Mouse (Mus musculus): ENCODE measurements at regions not wholly inside any gene's neighbourhood (a gene's known extent, or its start where the extent isn't known, plus 50 kb on each side); places are given as distances from the start of the nearest gene placed in this dataset.

GRCm38 (mm10) chr2:17290709-17291108 lies 440.6 kb downstream of the Nebl start:
- no peak for DNase-seq

DNA sequence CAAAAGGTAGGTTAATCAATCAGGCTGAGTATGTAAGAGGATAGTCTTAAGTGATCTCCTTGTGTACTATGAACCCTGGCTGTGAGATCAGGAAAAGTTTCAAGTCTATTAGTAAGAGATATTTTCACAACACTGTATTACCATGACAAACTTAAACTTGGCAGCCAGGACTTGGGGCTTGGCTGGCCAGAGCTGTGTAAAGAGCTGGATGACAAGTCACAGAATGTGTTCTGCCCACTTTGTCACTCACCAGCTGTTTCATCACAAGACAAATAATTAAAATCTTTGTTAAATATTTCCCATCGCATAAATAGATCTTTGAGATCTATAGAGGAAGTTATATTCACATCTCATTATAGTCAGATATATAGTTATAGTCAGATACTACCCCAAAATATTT lies 443.7 kb downstream of the Nebl start:
- DNase-seq: peak; percentile 49 to 59

- DNase-seq: no peak
These were observed 481.3 kb downstream of the Nebl start for GRCm38 (mm10) chr2:17249960-17250359.

- DNase-seq: no peak
These were observed 485.4 kb downstream of the Nebl start for GRCm38 (mm10) chr2:17245821-17246220.

DNA sequence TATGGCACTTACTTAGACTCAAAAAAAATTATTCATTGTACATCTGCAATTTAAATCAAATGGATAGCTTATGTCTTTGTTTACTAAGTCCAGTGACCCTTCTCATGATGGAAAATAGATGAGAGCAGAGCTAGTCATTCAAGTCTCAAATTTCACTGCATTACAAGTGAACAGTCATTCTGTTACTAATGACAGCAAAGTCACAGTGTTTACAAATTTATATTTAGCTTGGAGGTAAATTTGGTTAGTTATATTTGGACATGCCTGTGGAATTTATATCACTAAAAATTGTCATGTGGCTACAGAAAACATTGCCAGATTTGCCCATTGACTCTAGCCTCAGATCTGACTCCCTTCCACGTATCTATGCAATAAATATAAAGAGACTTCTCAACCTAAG lies 515.7 kb downstream of the Nebl start:
- DNase-seq: no peak

DNA sequence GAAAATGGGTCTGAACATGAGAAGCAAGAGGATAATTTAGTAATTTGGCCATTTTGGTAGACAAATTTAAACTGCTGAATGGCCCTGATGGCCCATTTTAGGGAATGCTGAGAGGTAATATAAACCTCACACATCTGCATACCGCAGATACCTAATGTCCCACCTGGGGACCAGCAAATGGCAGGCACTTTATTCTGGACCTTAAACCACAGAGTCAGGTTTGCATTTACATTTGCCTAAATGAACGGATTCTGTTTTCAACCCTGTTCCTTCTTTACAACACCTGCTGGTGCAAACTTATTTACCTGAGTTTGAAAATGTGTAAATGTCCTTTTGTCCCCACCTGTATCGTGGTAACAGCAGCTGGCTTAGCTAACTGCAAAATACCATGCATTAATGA lies 516.4 kb downstream of the Nebl start:
- DNase-seq: no peak

GRCm38 (mm10) chr2:17212566-17212965 lies 518.7 kb downstream of the Nebl start:
- peak in 1 of 2 experiments; percentile 11 for DNase-seq

- no peak for DNase-seq
These were observed 520.2 kb downstream of the Nebl start for GRCm38 (mm10) chr2:17211105-17211504.

DNA sequence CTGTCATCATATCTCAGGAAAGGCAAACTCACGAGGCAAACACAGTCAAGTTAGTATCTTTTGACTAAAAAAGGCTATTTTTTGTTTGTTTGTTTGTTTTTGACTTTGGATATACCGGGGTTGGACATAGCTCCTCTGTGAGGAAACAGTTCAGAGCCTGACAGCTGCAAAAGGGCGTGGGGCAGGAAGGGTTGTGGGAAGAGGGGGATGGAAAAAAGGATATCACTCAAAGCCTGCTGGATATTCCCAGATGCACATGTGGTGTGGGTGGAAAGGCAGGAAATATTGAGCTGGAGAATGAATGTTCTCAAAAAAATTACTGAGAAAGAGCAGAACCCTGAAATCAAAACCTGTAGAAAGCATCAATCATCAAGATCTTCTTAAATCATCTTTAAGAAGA lies 537.7 kb downstream of the Nebl start:
- peak; percentile 32 to 58 for DNase-seq

- no peak for DNase-seq
These were observed 542.1 kb downstream of the Nebl start for GRCm38 (mm10) chr2:17189169-17189568.

GRCm38 (mm10) chr2:17187822-17188221 lies 543.4 kb downstream of the Nebl start:
- DNase-seq: no peak

GRCm38 (mm10) chr2:17183696-17184095 lies 547.6 kb downstream of the Nebl start:
- no peak for DNase-seq

GRCm38 (mm10) chr2:17181597-17181996 lies 549.7 kb downstream of the Nebl start:
- no peak for DNase-seq

- DNase-seq: no peak
These were observed 562.4 kb downstream of the Nebl start for GRCm38 (mm10) chr2:17168896-17169295.

DNA sequence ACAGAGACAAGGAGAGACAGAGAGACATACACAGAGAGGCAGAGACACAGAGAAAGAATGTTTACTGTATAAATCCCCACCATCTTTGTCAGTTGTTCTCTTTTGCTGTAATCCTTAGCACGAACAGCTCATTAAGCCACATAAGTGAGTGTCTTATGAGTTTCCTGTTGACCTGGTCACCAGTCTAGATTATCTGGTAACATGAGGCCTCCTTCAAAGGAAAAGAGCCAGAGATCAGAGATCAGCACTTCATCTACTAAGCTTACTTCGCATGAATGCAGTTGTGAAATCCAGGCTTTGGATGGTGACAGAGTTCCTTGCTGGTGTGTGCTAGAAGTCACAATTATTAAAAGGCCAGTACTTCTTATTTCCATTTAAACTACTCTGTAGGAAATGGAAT lies 566.2 kb downstream of the Nebl start:
- no peak for DNase-seq

DNA sequence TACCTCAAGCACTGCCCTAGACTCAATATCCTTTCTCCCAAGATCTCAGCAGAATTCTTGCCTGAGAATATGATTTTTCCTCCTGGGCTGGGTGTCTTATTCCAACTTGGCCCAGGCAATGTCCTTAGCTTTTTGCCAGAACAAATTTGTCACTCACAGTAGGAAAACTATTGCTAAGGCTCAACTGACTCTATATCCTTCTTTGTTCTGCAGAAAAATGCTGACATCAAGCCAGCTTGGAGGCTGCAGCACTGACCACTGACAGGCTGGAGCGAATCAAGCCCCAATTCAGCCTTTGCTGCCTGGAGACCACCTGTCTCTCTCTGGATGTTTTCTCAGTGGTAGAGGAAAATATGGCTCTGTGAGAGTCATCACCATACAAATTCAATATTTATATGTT lies 572.8 kb downstream of the Nebl start:
- DNase-seq: peak; percentile 11 to 19

DNA sequence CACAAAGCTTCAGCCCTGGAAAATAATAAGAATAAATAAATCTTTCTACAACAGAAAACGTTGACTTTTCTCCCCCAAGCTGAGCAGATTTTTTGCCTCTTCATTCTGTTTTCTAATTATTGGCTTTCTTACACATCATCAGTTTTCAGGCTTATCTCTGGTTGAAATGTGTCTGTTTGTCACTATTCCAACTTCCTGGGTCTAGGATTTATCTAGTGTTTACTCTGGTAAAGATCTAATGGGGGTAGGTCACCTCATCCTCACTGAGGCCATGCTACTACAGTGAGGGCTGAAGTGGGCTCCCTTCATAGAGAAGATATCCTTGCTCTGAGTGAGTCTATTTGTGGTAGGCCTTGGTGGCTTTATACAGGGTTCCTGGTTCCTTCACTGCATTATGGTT lies 573.9 kb downstream of the Nebl start:
- DNase-seq: no peak

DNA sequence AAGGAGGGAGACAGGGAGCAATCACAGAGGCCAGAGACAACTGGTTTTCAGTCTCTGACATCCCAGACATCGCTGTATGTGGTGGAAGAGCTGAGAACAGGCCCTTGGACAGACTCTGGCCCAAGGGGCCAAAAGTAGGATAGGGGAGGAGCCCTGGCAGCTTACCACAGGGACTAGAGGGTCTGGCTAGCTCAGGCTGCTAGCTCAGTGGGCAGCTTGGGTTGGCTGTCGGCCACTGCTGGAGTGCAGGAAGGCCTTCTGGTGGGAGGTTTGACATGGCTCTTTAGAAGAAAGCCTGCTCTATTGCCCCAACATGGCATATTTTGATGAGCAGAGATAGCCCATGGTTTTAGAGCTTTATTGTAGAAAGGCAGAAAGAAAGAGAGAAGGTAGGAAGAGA lies 575.7 kb downstream of the Nebl start:
- no peak for DNase-seq

DNA sequence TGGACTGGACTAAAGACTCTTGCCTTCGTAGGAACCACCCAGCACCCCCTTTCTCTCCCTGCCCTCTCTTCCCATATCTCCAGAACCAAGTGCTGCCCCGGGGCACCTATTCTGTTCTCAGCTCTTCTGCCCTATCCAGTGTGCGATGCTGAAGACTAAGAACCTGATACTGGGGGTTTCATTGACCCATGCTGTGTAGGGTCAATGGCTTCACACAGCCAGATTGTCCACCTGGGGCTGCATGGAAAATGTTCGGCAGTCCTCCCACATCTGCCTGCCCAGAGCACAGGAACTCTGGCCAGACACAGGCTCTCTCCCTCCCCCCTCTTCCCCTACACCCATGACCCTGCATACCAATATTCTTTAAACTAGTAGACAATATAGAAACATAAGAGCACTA lies 607.6 kb downstream of the Nebl start:
- no peak for DNase-seq

- DNase-seq: no peak
These were observed 614.0 kb downstream of the Nebl start for GRCm38 (mm10) chr2:17117292-17117691.

GRCm38 (mm10) chr2:17111177-17111576 lies 620.1 kb downstream of the Nebl start:
- DNase-seq: no peak

DNA sequence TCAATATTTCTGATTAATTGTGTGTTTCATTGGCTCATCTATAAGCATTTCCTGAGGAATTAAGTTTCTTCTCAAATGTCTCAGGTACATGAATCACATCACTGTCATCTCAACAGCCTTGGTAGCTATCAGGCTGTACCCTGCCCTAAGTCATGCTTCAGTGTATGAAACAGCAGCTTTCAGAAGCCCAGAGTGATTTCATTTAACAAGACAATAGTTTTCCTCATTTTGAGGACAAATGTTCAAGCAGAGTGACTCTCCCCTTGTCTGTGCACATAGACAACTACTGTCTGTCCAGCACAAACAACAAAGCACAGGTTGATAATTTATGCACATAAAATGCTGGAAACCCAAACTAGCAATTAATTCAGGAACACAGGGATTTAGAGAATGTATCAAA lies 630.1 kb downstream of the Nebl start:
- no peak for DNase-seq

DNA sequence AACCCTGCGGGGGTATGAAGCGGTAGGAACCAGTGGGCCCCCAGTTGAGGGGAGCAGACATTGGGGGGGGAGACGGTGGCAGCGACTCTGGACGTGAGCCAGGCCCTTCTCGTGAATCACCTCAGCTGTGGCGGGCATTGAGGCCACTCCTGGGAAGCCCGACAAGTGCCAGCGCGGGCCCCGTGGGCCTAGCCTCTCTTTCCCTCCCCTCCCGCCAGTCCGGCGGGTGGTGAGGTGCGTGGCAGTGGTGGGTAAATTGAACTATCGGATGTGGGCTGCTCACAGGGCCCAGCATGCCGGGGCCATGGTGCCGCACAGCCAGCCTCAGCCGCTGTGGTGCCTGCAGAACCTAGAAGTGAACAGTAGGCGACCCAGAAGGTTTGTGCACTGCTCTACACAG lies 633.7 kb downstream of the Nebl start:
- no peak for DNase-seq

GRCm38 (mm10) chr2:17091454-17091853 lies 639.8 kb downstream of the Nebl start:
- no peak for DNase-seq

DNA sequence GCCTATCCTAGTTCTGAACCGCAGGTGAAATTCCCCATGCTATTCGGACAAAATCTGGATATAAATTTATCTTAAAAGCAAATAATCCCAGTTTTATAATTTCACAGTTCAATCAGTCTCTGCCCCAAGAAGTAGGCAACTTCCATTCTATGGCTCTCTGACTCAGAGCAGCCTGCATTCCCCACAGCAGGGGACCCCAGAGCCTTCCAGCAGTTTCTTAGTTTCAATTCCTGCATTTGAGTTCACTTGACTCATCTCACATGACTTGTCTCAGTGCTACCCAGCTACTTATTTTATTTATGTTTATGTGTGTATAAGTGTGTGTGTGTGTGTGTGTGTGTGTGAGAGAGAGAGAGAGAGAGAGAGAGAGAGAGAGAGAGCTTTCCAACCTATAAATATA lies 650.0 kb downstream of the Nebl start:
- DNase-seq: no peak
